In genomic region chr11:57647446-57647845, GRCm38 (mm10) we compare ENCODE assay signal across 10 mouse cellular contexts. TPM values are rescaled to one million over a fixed set of nuclear protein-coding genes. Genes with fewer than 3 reads are reported as not detected.
DNase-seq lines count a peak whose midpoint lies in the region; ATAC-seq lines count a peak whose summit lies in the region.
"Had no signal": no experiment of that assay in that cellular context is flagged by ENCODE, and none has a peak within 500 bp of the region (broad histone marks: within the 10 kb centered on the region; RNA-seq: fewer than 3 reads in every experiment).

No protein-coding gene starts in this region.

- no peak overlapping the region for H3K27ac ChIP-seq in limb, embryonic 12.5 days
- H3K27ac ChIP-seq in kidney, embryonic 14.5 days (ENCODE audit: low read depth, low read length), result no peak overlapping the region

- no peaks in the 10 kb centered on the region for H3K36me3 ChIP-seq in limb, embryonic 12.5 days
- no peaks in the 10 kb centered on the region for H3K36me3 ChIP-seq in kidney, embryonic 14.5 days (ENCODE audit: control insufficient read depth, insufficient read depth, low read length)

- no peaks in the 10 kb centered on the region; the same call in 1 of the 2 replicates for H3K27me3 ChIP-seq in limb, embryonic 12.5 days
- H3K27me3 ChIP-seq in kidney, embryonic 14.5 days (ENCODE audit: control insufficient read depth, insufficient read depth, low read length), result no peaks in the 10 kb centered on the region

- H3K4me3 ChIP-seq in limb, embryonic 12.5 days (replicated peaks), result no peak overlapping the region
- no peak overlapping the region for H3K4me3 ChIP-seq in kidney, embryonic 14.5 days (ENCODE audit: low read length)

- H3K9ac ChIP-seq in limb, embryonic 12.5 days (replicated peaks), result no peak overlapping the region
- H3K9ac ChIP-seq in kidney, embryonic 14.5 days (ENCODE audit: low read depth, low read length), result no peak overlapping the region

- no peak for ATAC-seq in limb, embryonic 12.5 days (ENCODE audit: insufficient number of reproducible peaks, insufficient read depth, low FRiP score, low TSS enrichment, low read depth)
- no peak for ATAC-seq in kidney, embryonic 14.5 days (ENCODE audit: low FRiP score, low TSS enrichment)

- H3K9me3 ChIP-seq in limb, embryonic 12.5 days, result no peaks in the 10 kb centered on the region
- no peaks in the 10 kb centered on the region for H3K9me3 ChIP-seq in kidney, embryonic 14.5 days (ENCODE audit: control insufficient read depth, low read length)

- H3K4me2 ChIP-seq in limb, embryonic 12.5 days, result peak overlapping the region; percentile 93
- no peak overlapping the region for H3K4me2 ChIP-seq in kidney, embryonic 14.5 days (replicated peaks; ENCODE audit: low read depth, low read length)

- peak; percentile 36 for DNase-seq in embryo, embryonic 10.5 days (ENCODE audit: low spot score)
- DNase-seq in embryo, embryonic 10 days (ENCODE audit: low spot score), result no peak
- DNase-seq in spleen, postnatal 4 days (ENCODE audit: low spot score in 2 of 2), result peak; percentile 14 to 62
- no peak for DNase-seq in spleen, adult 12 weeks (ENCODE audit: low spot score)
- DNase-seq in naive thymus-derived CD4-positive, alpha-beta T cell, adult 2 months (ENCODE audit: low read depth), result peak; percentile 26
- DNase-seq in frontal cortex, postnatal 36 days (ENCODE audit: low spot score in 2 of 2), result no peak
- DNase-seq: cerebellum, adult 11 months; left cerebral cortex, postnatal 4 days had no signal

- peaks cover 64% of the 10 kb centered on the region for H3K4me1 ChIP-seq in limb, embryonic 12.5 days (replicated peaks)
- H3K4me1 ChIP-seq in kidney, embryonic 14.5 days (ENCODE audit: control insufficient read depth, insufficient read depth, low read length), result peaks cover 14% of the 10 kb centered on the region; the same call in 1 of the 2 replicates

- WGBS in limb, embryonic 12.5 days, result 71% methylated on average over 5 of the region's 5 CpGs
- WGBS in kidney, embryonic 14.5 days, result 35% methylated on average over 5 of the region's 5 CpGs

RNA-seq across cellular contexts. Expression of gene Galnt10, which starts 2.2 kb away (rescaled TPM):
- 31.4 and 35.0 TPM in 2 replicates for polyA plus RNA-seq in limb, embryonic 12.5 days (2016; fragmentation: Nextera tagmentation; extraction: Ambion mirVana)
- polyA plus RNA-seq in kidney, embryonic 14.5 days (2014; fragmentation: Nextera tagmentation; extraction: Ambion mirVana), result 7.3 and 13.0 TPM in 2 replicates

Comparison
In these comparisons a context has a peak if more than half of its experiments do, and no peak if none do; other contexts are left out.
1. DNase-seq: peak in embryo, embryonic 10.5 days (single experiment), spleen, postnatal 4 days (2 of 2) and naive thymus-derived CD4-positive, alpha-beta T cell, adult 2 months (single experiment); none in embryo, embryonic 10 days (single experiment), spleen, adult 12 weeks (single experiment) and frontal cortex, postnatal 36 days (0 of 2).